Mouse (Mus musculus): ENCODE results near the gene Lingo1.
A peak's percentile ranks its signal among the peaks of the same experiment; 100 is the strongest.

Gene Lingo1

DNA sequence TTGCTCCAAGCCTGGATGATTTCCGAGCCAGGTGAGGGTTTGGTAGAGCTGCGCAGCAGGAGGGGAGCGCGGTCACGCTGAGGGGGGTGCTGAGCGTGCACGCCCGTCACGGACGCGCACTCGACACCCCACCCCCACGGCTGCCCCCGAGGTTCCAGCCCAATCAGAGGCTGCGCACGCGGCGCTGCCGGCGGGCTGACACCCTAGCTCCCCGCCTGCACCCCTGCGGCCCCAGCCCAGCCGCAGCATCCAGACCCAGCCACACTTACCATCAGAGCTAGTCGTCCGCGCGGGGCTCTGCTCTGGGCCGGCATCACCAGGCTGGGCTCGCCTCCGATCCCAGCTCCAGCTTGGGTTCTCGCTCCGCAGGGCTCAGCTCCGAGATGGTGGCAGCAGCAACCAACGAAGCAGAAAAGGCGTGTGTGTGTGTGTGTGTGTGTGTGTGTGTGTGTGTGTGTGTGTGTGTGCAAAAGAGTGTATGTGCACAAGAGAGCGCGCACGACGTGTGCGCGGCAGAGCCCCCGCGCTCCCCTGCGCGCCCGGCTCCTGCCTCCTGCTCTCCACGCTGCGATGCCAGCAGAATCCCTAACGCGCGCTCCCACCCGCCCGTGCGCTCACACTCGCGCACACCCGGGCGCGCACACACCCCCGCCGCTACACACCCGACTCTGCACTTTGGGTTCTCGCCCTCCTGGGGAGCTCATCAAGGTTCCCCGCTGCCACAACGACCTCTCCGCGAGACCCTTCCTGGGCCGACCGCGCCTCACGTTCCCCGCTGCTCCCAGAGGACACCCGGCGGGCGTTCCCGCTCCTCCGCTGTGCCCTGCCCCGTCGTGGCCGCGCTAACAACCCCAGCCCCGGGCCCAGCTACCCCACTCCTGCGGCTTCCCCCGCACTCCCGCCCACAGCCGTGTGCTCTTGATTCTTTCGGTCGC lies at the start of gene Lingo1:
Gene Lingo1, minus strand, starts transcription at position 748 of the 935 bp plus-strand sequence.
- DNase-seq (ENCODE audit: low spot score in 2 of 2), result no peak

DNA sequence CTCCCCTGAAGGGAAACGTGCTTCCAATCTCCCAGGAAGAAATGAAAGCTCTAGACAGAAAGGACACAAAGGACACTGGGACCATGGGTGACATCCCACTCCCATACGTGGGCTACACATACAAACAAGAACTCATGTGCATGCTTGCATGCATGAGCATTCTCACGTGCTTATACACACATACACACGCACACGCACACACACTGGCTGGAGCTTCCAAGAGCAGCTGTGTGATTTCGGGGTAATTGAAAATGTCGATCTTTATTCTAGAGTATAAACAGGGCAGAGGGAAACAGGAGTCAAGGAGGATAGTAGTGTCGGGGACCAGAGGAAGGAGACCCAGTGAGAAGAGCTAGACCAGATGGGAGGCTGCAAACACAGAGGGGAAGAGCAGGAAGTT lies 48.4 kb upstream of the Lingo1 start:
- no peak for DNase-seq (ENCODE audit: low spot score in 2 of 2)

DNA sequence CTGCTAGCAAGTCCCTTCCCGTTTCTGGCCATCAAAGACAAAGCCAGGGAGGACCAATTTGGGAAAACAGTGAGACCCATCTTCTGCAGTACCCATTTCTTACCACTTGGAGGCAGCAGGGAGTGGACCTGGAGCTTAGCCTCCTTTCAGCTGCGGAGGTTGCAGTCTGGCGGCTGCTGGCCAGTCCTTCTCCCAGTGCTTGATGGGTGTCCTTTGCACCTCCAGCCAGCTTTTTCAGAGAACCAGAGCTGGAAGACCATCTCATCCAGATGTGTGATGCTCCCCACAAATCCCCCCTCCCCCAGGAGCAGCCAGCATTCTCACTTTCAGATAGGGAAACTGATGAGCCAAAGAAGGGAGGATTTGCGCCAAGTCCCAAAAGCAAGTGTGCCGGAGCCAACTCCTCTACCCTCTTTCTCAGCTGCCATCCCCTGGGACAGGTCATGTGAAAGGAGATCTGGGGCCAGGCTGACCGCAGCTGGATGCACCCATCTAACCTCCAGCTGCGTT lies 47.5 kb upstream of the Lingo1 start:
- peak; percentile 81 for DNase-seq (ENCODE audit: low spot score in 2 of 2)

DNA sequence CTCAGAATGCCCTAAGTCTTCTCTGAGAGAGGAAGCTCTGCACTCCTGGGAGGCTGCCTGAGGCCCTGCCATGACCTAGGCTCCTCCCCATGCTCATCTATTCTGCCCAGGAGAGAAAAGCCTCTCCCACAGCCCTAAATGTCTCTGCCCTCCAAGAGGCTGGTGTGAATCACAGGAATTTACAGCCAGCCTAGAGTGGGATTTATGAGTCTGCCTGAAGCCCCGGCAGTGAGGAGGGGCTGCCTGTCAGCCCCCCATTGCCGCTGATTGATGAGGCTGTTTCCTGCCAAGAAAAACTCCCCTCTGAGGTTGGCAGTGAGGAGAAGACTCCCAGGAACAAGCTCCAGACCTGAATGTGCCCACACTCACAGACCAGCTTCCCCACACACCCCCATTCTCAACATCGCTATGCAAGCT lies 46.0 kb upstream of the Lingo1 start:
- DNase-seq (ENCODE audit: low spot score in 2 of 2), result no peak

- DNase-seq (ENCODE audit: low spot score in 2 of 2), result no peak
These were observed 45.6 kb upstream of the Lingo1 start for GRCm38 (mm10) chr9:56841864-56842263.

DNA sequence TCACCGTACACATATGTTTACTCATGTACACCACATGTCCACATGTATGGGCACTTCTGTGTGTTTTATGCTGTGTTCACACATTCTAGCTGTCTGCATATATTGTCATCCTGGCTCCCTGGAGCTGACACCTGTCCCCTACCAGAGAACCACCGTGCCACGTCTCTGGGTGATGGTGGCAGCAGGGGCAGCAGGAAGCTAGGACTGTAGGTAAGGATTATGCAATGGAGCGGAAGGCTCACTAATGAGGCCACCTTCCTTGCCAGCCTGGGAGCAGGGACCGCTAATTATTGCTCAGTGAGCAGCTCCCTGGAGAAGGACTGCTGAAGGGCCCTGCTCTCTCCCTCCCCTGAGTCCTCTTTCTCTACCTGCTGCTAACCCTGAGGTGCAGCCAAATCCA lies 44.5 kb upstream of the Lingo1 start:
- DNase-seq (ENCODE audit: low spot score in 2 of 2), result no peak

GRCm38 (mm10) chr9:56835152-56835551 lies 38.9 kb upstream of the Lingo1 start:
- no peak for DNase-seq (ENCODE audit: low spot score in 2 of 2)

DNA sequence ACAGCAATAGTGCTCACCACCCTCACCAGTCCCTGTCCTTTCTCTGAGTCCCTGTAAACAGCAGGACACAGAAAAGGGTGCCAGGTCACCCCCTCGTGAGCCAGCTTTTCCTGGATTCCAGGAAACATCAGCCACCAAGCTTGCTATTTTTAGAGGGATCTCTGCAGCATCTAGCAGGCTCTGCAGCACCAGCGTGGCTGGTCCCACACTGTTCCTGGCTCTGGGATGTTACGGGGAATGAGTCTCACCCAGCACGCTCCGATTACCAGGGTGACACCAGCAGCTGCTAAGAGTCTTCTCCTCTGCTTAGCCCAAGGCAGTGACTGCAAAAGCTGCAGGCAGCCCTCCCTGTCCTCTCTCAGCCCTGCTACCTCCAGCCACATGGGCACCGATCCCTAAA lies 36.6 kb upstream of the Lingo1 start:
- no peak for DNase-seq (ENCODE audit: low spot score in 2 of 2)

GRCm38 (mm10) chr9:56831904-56832303 lies 35.6 kb upstream of the Lingo1 start:
- DNase-seq (ENCODE audit: low spot score in 2 of 2), result no peak

- no peak for DNase-seq (ENCODE audit: low spot score in 2 of 2)
These were observed 33.9 kb upstream of the Lingo1 start for GRCm38 (mm10) chr9:56830162-56830561.

DNA sequence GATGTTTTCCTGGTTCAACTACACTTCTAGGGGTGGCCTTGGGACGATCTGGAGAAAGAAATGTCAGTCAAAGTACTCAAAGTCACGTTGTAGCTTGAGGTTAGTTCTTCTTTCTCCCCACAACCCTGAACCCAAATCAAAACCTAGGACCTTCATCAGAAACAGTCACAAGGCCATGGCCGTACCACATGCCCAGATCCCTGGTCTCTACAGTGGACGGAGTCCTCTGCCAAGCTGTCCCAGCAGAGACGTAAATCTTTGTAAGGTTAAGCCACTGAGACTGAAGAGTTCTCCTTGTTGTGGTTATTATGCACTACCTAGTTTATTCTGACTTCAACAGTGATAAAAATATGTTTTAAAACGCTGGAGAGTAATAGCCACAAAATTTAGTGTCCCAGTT lies 32.6 kb upstream of the Lingo1 start:
- no peak for DNase-seq (ENCODE audit: low spot score in 2 of 2)

GRCm38 (mm10) chr9:56828146-56828545 lies 31.9 kb upstream of the Lingo1 start:
- DNase-seq (ENCODE audit: low spot score in 2 of 2), result no peak

GRCm38 (mm10) chr9:56825476-56826213 lies 29.4 kb upstream of the Lingo1 start:
- no peak for DNase-seq (ENCODE audit: low spot score in 2 of 2)

- no peak for DNase-seq (ENCODE audit: low spot score in 2 of 2)
These were observed 28.6 kb upstream of the Lingo1 start for GRCm38 (mm10) chr9:56824900-56825299.

GRCm38 (mm10) chr9:56810916-56811315 lies 14.6 kb upstream of the Lingo1 start:
- DNase-seq (ENCODE audit: low spot score in 2 of 2), result no peak

GRCm38 (mm10) chr9:56807990-56808389 lies 11.7 kb upstream of the Lingo1 start:
- no peak for DNase-seq (ENCODE audit: low spot score in 2 of 2)

DNA sequence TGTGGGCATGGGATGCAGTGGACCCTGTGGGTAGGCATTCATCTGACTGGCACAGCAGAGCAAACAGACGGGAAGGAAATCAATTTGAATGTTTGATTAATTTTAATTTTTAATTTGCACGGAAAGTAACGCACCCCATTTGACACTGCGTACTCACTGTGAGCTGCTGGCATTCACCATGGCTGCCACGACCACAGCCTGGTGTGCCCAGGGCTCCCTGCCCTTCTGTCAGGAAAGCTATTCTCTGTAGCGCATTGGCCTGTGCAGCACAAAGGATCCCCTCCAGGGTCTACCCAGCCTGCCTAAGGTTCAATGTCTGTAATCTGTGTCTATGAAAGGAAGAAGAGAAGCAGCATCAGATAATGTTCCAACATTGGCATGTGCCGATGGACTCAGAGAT lies 6.9 kb upstream of the Lingo1 start:
- DNase-seq (ENCODE audit: low spot score in 2 of 2), result no peak

DNA sequence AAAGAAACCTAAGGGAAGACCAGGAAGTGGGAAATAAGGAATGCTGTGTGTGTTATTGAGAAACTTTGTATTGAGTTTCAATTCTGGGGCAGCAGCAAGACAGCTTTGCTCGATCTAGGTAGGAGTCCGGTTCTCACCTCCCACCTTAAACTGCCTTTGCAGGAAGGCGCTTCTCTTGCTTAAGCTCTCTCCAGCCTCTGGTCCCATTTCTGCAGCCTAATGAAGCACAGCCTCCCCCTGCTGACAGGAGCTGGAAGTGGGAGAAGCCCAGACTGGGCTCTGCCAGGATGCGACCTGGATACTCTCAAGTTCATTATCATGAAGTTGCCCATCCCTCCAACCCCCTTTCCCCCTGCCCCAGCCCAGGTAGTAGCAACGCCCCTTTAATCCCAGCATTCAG lies 1.6 kb upstream of the Lingo1 start:
- DNase-seq (ENCODE audit: low spot score in 2 of 2), result peak in 1 of 2 experiments; percentile 21

DNA sequence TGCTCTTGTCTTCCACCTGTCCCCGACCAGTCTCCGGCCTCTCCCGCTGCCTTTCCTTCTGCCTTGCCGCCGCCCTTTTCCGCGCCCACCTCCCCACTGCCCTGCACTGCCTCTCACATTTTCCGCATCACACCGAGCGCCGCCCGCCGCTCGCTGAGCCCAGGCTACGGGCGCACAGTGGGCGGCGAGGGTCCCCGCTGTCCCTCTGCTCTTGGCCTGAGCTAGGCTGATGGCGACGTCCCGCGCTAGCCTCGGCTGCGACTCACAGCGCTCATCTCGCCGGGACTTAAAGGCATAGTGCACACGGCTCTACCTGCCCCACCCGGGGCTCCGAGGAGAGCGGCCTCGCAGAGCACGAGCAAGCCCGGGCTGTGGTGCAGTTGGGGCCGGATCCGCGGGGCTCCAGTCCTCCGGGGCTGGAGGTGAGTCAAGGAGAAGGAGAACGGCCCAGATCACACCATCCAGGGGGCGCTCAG lies 426 bp upstream of the Lingo1 start:
- no peak for DNase-seq (ENCODE audit: low spot score in 2 of 2)

GRCm38 (mm10) chr9:56791696-56792261 lies 4.5 kb downstream of the Lingo1 start:
- no peak for DNase-seq (ENCODE audit: low spot score in 2 of 2)

- DNase-seq (ENCODE audit: low spot score in 2 of 2), result no peak
These were observed 11.7 kb downstream of the Lingo1 start for GRCm38 (mm10) chr9:56784576-56784975.

All from heart, adult 9 months (tissue).